34 mouse cellular contexts compared by ENCODE assay signal in genomic region chr4:137509528-137509927, GRCm38 (mm10). TPM values are rescaled to one million over a fixed set of nuclear protein-coding genes. Genes with fewer than 3 reads are reported as not detected.
DNase-seq lines count a peak whose midpoint lies in the region; ATAC-seq and TF ChIP-seq lines count a peak whose summit lies in the region.
"Had no signal": no experiment of that assay in that cellular context is flagged by ENCODE, and none has a peak within 500 bp of the region (broad histone marks: within the 10 kb centered on the region; RNA-seq: fewer than 3 reads in every experiment).

No protein-coding gene starts in this region.

- 77% methylated on average over 9 of the region's 9 CpGs for WGBS in kidney, adult 2 months
- 69% methylated on average over 9 of the region's 9 CpGs for WGBS in lung, postnatal 0 days

- H3K27ac ChIP-seq in kidney, adult 2 months (ENCODE audit: insufficient read depth, low read depth, low read length): peak overlapping the region; percentile 3; the same call in 1 of the 2 replicates
- H3K27ac ChIP-seq in lung, postnatal 0 days (ENCODE audit: low read length): no peak overlapping the region
- H3K27ac ChIP-seq: embryonic facial prominence, embryonic 15.5 days; heart, adult 2 months; hindbrain, embryonic 15.5 days; neural tube, embryonic 15.5 days; stomach, embryonic 15.5 days had no signal

- no peak for TF ChIP-seq CTCF in kidney, adult 2 months (conservative IDR thresholded peaks at IDR 0.05; ENCODE audit: insufficient read depth, insufficient read length, low read depth, low read length)
- TF ChIP-seq CTCF in lung, postnatal 0 days (IDR thresholded peaks at IDR 0.05): no peak

- H3K9ac ChIP-seq in lung, postnatal 0 days (replicated peaks; ENCODE audit: low read depth): no peak overlapping the region
- H3K9ac ChIP-seq: embryonic facial prominence, embryonic 15.5 days; forebrain, postnatal 0 days; hindbrain, embryonic 15.5 days; neural tube, embryonic 15.5 days; stomach, embryonic 15.5 days had no signal

- peak; percentile 18; the same call in 1 of the 2 replicates for ATAC-seq in lung, postnatal 0 days
- ATAC-seq: Patski had no signal

- H3K36me3 ChIP-seq in kidney, adult 2 months (ENCODE audit: control insufficient read depth, insufficient read depth, low read length): no peaks in the 10 kb centered on the region
- 0 out of 2 replicates have a peak, but pooled peaks cover 3% of the 10 kb centered on the region for H3K36me3 ChIP-seq in lung, postnatal 0 days (ENCODE audit: insufficient read depth, low read length)
- H3K36me3 ChIP-seq: hindbrain, embryonic 15.5 days; neural tube, embryonic 15.5 days had no signal

- TF ChIP-seq EP300 in lung, postnatal 0 days (IDR thresholded peaks at IDR 0.05): no peak

- H3K4me2 ChIP-seq in lung, postnatal 0 days (replicated peaks; ENCODE audit: low read depth, low read length): no peak overlapping the region
- H3K4me2 ChIP-seq: embryonic facial prominence, embryonic 15.5 days; hindbrain, embryonic 15.5 days; neural tube, embryonic 15.5 days; stomach, embryonic 15.5 days had no signal

- DNase-seq in adrenal gland, adult 8-10 months: peak; percentile 57
- DNase-seq in adrenal gland, postnatal 25 days: no peak
- peak; percentile 46 for DNase-seq in kidney, adult 2 months
- no peak for DNase-seq in kidney, adult 18-20 months
- DNase-seq in lung, postnatal 0 days (ENCODE audit: low spot score): no peak
- no peak for DNase-seq in lung, postnatal 4 days
- peak; percentile 68 to 70 for DNase-seq in adrenal gland, postnatal 36 days
- no peak for DNase-seq in urinary bladder, postnatal 10 days (ENCODE audit: low spot score)
- DNase-seq: cerebellum, adult 8-10 months; cerebellum, postnatal 36 days; embryo, embryonic 11 days; forebrain, postnatal 0 days; gastrocnemius, postnatal 36 days; heart, adult 2 months; heart, postnatal 36 days; lung, postnatal 36 days; right cerebral cortex, adult 18-20 months; right cerebral cortex, postnatal 4 days; thymus, adult 18-20 months had no signal

- no peaks in the 10 kb centered on the region for H3K27me3 ChIP-seq in kidney, adult 2 months (replicated peaks; ENCODE audit: control insufficient read depth, insufficient read depth, low read length)
- no peaks in the 10 kb centered on the region for H3K27me3 ChIP-seq in lung, postnatal 0 days (replicated peaks; ENCODE audit: insufficient read depth, low read length)
- H3K27me3 ChIP-seq: embryonic facial prominence, embryonic 15.5 days; hindbrain, embryonic 15.5 days; neural tube, embryonic 15.5 days; Patski; stomach, embryonic 15.5 days had no signal

- no peak overlapping the region for H3K4me3 ChIP-seq in kidney, adult 2 months (ENCODE audit: insufficient read depth, low read depth, low read length)
- no peak overlapping the region for H3K4me3 ChIP-seq in lung, postnatal 0 days (ENCODE audit: low read depth, low read length)
- H3K4me3 ChIP-seq: embryonic facial prominence, embryonic 15.5 days; heart, adult 2 months; hindbrain, embryonic 15.5 days; neural tube, embryonic 15.5 days; stomach, embryonic 15.5 days had no signal

- no peaks in the 10 kb centered on the region; the same call in 1 of the 2 replicates for H3K4me1 ChIP-seq in kidney, adult 2 months (ENCODE audit: control insufficient read depth, insufficient read depth, low read length)
- H3K4me1 ChIP-seq in lung, postnatal 0 days (ENCODE audit: insufficient read depth, low read depth, low read length): no peaks in the 10 kb centered on the region
- H3K4me1 ChIP-seq: embryonic facial prominence, embryonic 15.5 days; stomach, embryonic 15.5 days had no signal

- TF ChIP-seq POLR2A in kidney, adult 2 months (IDR thresholded peaks at IDR 0.05; ENCODE audit: low read depth, low read length): no peak

- H3K9me3 ChIP-seq in lung, postnatal 0 days (ENCODE audit: low read length): no peaks in the 10 kb centered on the region
- H3K9me3 ChIP-seq: embryonic facial prominence, embryonic 15.5 days; hindbrain, embryonic 15.5 days; neural tube, embryonic 15.5 days; stomach, embryonic 15.5 days had no signal

RNA-seq across cellular contexts. Expression of gene Hspg2, which starts 41.0 kb away (rescaled TPM):
- 100 to 1,000 TPM; 107 to 236 (median 145) TPM for total RNA-seq in adrenal gland, adult 8-10 months (2022)
- total RNA-seq in adrenal gland, postnatal 25 days (2021): 177 and 197 TPM in 2 replicates
- 29.7 and 34.7 TPM in 2 replicates for polyA plus RNA-seq in kidney, adult 2 months (2012; rRNA removed)
- 20.2 and 25.3 TPM in 2 replicates for polyA plus RNA-seq in lung, postnatal 0 days (2015; fragmentation: Nextera tagmentation; extraction: Ambion mirVana)
- total RNA-seq in adrenal gland, postnatal 36 days (2021): 100 to 1,000 TPM; 141 to 263 TPM
- total RNA-seq: megakaryocyte-erythroid progenitor cell, adult 5-6 weeks had no signal

RNA-seq across cellular contexts. Expression of gene 1700013G24Rik, which starts 56.4 kb away (rescaled TPM):
- not detected for total RNA-seq in adrenal gland, adult 8-10 months (2022)
- not detected in 2 replicates for total RNA-seq in adrenal gland, postnatal 25 days (2021)
- 0.22 and 0.46 TPM in 2 replicates for polyA plus RNA-seq in kidney, adult 2 months (2012; rRNA removed)
- not detected in 2 replicates for polyA plus RNA-seq in lung, postnatal 0 days (2015; fragmentation: Nextera tagmentation; extraction: Ambion mirVana)
- total RNA-seq in adrenal gland, postnatal 36 days (2021): not detected
- total RNA-seq: ES-E14; forebrain, postnatal 0 days; gastrocnemius, postnatal 36 days; heart, adult 2 months; heart, postnatal 36 days; layer of hippocampus, postnatal 10 days; left cerebral cortex, adult 8-10 months; left cerebral cortex, postnatal 4 days; liver, adult 2 months; megakaryocyte-erythroid progenitor cell, adult 5-6 weeks had no signal
- polyA plus RNA-seq: embryonic facial prominence, embryonic 15.5 days; forebrain, postnatal 0 days; heart, embryonic 14.5 days; hindbrain, embryonic 15.5 days; intestine, embryonic 14.5 days; kidney, embryonic 16.5 days; liver, adult 2 months; liver, embryonic 16.5 days; neural tube, embryonic 15.5 days; Patski; stomach, embryonic 15.5 days had no signal

Comparison
In these comparisons a context has a peak if more than half of its experiments do, and no peak if none do; other contexts are left out.
1. DNase-seq: peak in adrenal gland, adult 8-10 months (single experiment), kidney, adult 2 months (single experiment) and adrenal gland, postnatal 36 days (2 of 2); none in adrenal gland, postnatal 25 days (single experiment), kidney, adult 18-20 months (single experiment), lung, postnatal 0 days (single experiment), lung, postnatal 4 days (0 of 2) and urinary bladder, postnatal 10 days (single experiment).